In genomic region chr1:178835805-178836204, GRCm38 (mm10) we compare ENCODE assay signal across 24 mouse cellular contexts.
"Had no signal": no experiment of that assay in that cellular context is flagged by ENCODE, and none has a peak within 500 bp of the region (broad histone marks: within the 10 kb centered on the region; RNA-seq: fewer than 3 reads in every experiment).

No protein-coding gene starts in this region.

- H3K27ac ChIP-seq: intestine, embryonic 15.5 days; left cerebral cortex, adult 2 months; limb, embryonic 10.5 days; limb, embryonic 13.5 days; liver, embryonic 12.5 days; liver, embryonic 15.5 days; lung, embryonic 15.5 days; midbrain, embryonic 12.5 days; midbrain, embryonic 15.5 days; neural tube, embryonic 12.5 days; neural tube, embryonic 15.5 days; stomach, embryonic 15.5 days had no signal

- ATAC-seq: intestine, embryonic 15.5 days; liver, embryonic 12.5 days; midbrain, embryonic 15.5 days had no signal

- H3K4me1 ChIP-seq: intestine, embryonic 15.5 days; limb, embryonic 13.5 days; liver, embryonic 12.5 days; liver, embryonic 15.5 days; lung, embryonic 15.5 days; megakaryocyte, embryonic 14.5 days; stomach, embryonic 15.5 days had no signal

- DNase-seq: kidney, adult 11 months; kidney, adult 9 months; kidney, postnatal 14 days; kidney, postnatal 4 days; layer of hippocampus, postnatal 36 days; liver; lung, adult 18-20 months; lung, postnatal 10 days; lung, postnatal 36 days; spleen, adult 18-20 months; thymus, postnatal 25 days had no signal

- H3K9me3 ChIP-seq: intestine, embryonic 15.5 days; limb, embryonic 10.5 days; limb, embryonic 13.5 days; liver, embryonic 12.5 days; liver, embryonic 15.5 days; lung, embryonic 15.5 days; megakaryocyte, embryonic 14.5 days; midbrain, embryonic 12.5 days; midbrain, embryonic 15.5 days; neural tube, embryonic 12.5 days; neural tube, embryonic 15.5 days; stomach, embryonic 15.5 days had no signal

- H3K4me2 ChIP-seq: intestine, embryonic 15.5 days; limb, embryonic 13.5 days; liver, embryonic 12.5 days; liver, embryonic 15.5 days; lung, embryonic 15.5 days; midbrain, embryonic 12.5 days; midbrain, embryonic 15.5 days; neural tube, embryonic 12.5 days; neural tube, embryonic 15.5 days; stomach, embryonic 15.5 days had no signal

- H3K9ac ChIP-seq: intestine, embryonic 15.5 days; limb, embryonic 13.5 days; liver, embryonic 12.5 days; liver, embryonic 15.5 days; lung, embryonic 15.5 days; midbrain, embryonic 12.5 days; midbrain, embryonic 15.5 days; neural tube, embryonic 12.5 days; neural tube, embryonic 15.5 days; stomach, embryonic 15.5 days had no signal

- H3K4me3 ChIP-seq: intestine, embryonic 15.5 days; left cerebral cortex, adult 2 months; limb, embryonic 10.5 days; limb, embryonic 13.5 days; liver, embryonic 12.5 days; liver, embryonic 15.5 days; lung, embryonic 15.5 days; megakaryocyte, embryonic 14.5 days; midbrain, embryonic 12.5 days; midbrain, embryonic 15.5 days; neural tube, embryonic 12.5 days; neural tube, embryonic 15.5 days; stomach, embryonic 15.5 days had no signal

- H3K36me3 ChIP-seq: intestine, embryonic 15.5 days; limb, embryonic 13.5 days; liver, embryonic 12.5 days; liver, embryonic 15.5 days; lung, embryonic 15.5 days; midbrain, embryonic 12.5 days; midbrain, embryonic 15.5 days; neural tube, embryonic 12.5 days; neural tube, embryonic 15.5 days; stomach, embryonic 15.5 days had no signal

- H3K27me3 ChIP-seq: intestine, embryonic 15.5 days; limb, embryonic 13.5 days; liver, embryonic 15.5 days; lung, embryonic 15.5 days; megakaryocyte, embryonic 14.5 days; midbrain, embryonic 12.5 days; midbrain, embryonic 15.5 days; neural tube, embryonic 12.5 days; neural tube, embryonic 15.5 days; stomach, embryonic 15.5 days had no signal
